Mouse (Mus musculus): ENCODE measurements around the gene Dnmt3a.

- TF ChIP-seq CTCF (conservative IDR thresholded peaks at IDR 0.05; ENCODE audit: insufficient read depth, insufficient read length, low read depth, low read length) (no peak), POLR2A (IDR thresholded peaks at IDR 0.05; ENCODE audit: low read depth, low read length) (no peak)
Observed at GRCm38 (mm10) chr12:3795569-3795968, 10.2 kb upstream of the Dnmt3a start.
